Mouse (Mus musculus) neural tube, embryonic 14.5 days (tissue): ENCODE measurements around the gene Acin1. TPM values are rescaled to one million over a fixed set of nuclear protein-coding genes. Genes with fewer than 3 reads are reported as not detected.

Experiments
- ATAC-seq: fragments of 200-750 bp; cut with Nextera tagmentation; 2 replicates; pipeline ENCODE4 v1.8.0; 2017; ENCODE audit warnings: low read depth, mild to moderate bottlenecking, moderate TSS enrichment, moderate library complexity
- H3K27ac ChIP-seq: fragments of 300-500 bp; sonication (generic); 2 replicates; pipeline ENCODE4 v1.5.1; 2014; ENCODE audit warnings: low read depth, mild to moderate bottlenecking, control low read depth, low read length, moderate library complexity, mixed read lengths
- H3K27me3 ChIP-seq: fragments of 300-500 bp; sonication (generic); 2 replicates; pipeline ENCODE4 v1.6.1; 2014; ENCODE audit warnings: low read length; ENCODE audit not compliant: control insufficient read depth, insufficient read depth
- H3K36me3 ChIP-seq: fragments of 300-500 bp; sonication (generic); 2 replicates; pipeline ENCODE4 v1.6.1; 2014; ENCODE audit warnings: low read length, mixed read lengths; ENCODE audit not compliant: control insufficient read depth, insufficient read depth
- H3K4me1 ChIP-seq: fragments of 300-500 bp; sonication (generic); 2 replicates; pipeline ENCODE4 v1.6.1; 2014; ENCODE audit warnings: low read length; ENCODE audit not compliant: control insufficient read depth, insufficient read depth
- H3K4me2 ChIP-seq: fragments of 300-500 bp; sonication (generic); 2 replicates; pipeline ENCODE4 v1.6.1; 2014; ENCODE audit warnings: mild to moderate bottlenecking, low read depth, low read length, control low read depth
- H3K4me3 ChIP-seq: fragments of 300-500 bp; sonication (generic); 2 replicates; pipeline ENCODE4 v1.5.1; 2014; ENCODE audit warnings: low read depth, low read length, control low read depth, mixed read lengths
- H3K9ac ChIP-seq: fragments of 300-500 bp; sonication (generic); replicated peaks from 2 replicates; pipeline ENCODE4 v1.6.1; 2014; ENCODE audit warnings: low read depth, mild to moderate bottlenecking, control low read depth, low read length, mixed read lengths
- H3K9me3 ChIP-seq: fragments of 300-500 bp; sonication (generic); 2 replicates; pipeline ENCODE4 v1.6.1; 2016; ENCODE audit warnings: low read length; ENCODE audit not compliant: control insufficient read depth
- WGBS: fragments of 180-500 bp; shearing (Covaris S2); extraction: QIAGEN DNeasy Blood & Tissue Kit; methylation state at CpG from one replicate; pipeline ENCODE4 v1.1.7; 2014; 5-methylcytosine and 5-hydroxymethylcytosine counted together
- polyA plus RNA-seq: library from polyadenylated mRNA; unstranded; fragments of >200 nt; fragmentation: Nextera tagmentation; extraction: Ambion mirVana; gene quantifications from 2 replicates; pipeline ENCODE4 v1.2.1, GENCODE M21; 2014

Acin1 gene
- polyA plus RNA-seq, 1 experiment from 2014 or later: 118 TPM

GRCm38 (mm10) chr14:54685471-54685870, 1.3 kb downstream of the Acin1 start:
- Histone ChIP-seq H3K27me3 (no peaks in the 10 kb centered on the region), H3K36me3 (peaks cover 11% of the 10 kb centered on the region), H3K4me2 (peak overlapping the region; percentile 89), H3K4me3 (peak overlapping the region; percentile 84), H3K27ac (no peak overlapping the region), H3K9me3 (no peaks in the 10 kb centered on the region), H3K4me1 (peaks cover 22% of the 10 kb centered on the region), H3K9ac (peak overlapping the region; percentile 84)
- WGBS: 13% methylated on average over 8 of the region's 8 CpGs
- ATAC-seq: no peak

GRCm38 (mm10) chr14:54682396-54682795, 4.3 kb downstream of the Acin1 start:
- no peak overlapping the region for H3K4me3 ChIP-seq
- no peak for ATAC-seq
- peaks cover 13% of the 10 kb centered on the region for H3K4me1 ChIP-seq
- H3K27me3 ChIP-seq: no peaks in the 10 kb centered on the region
- no peaks in the 10 kb centered on the region for H3K9me3 ChIP-seq
- peaks cover 20% of the 10 kb centered on the region; the same call in 1 of the 2 replicates for H3K36me3 ChIP-seq
- WGBS: 89% methylated on average over 3 of the region's 3 CpGs
- no peak overlapping the region for H3K27ac ChIP-seq
- no peak overlapping the region for H3K9ac ChIP-seq
- H3K4me2 ChIP-seq: no peak overlapping the region

GRCm38 (mm10) chr14:54678657-54679304, 8.0 kb downstream of the Acin1 start:
- no peaks in the 10 kb centered on the region for H3K27me3 ChIP-seq
- H3K9me3 ChIP-seq: no peaks in the 10 kb centered on the region
- 84% methylated on average over 16 of the region's 16 CpGs for WGBS
- H3K4me2 ChIP-seq: no peak overlapping the region
- no peak overlapping the region for H3K9ac ChIP-seq
- ATAC-seq: no peak
- no peaks in the 10 kb centered on the region for H3K4me1 ChIP-seq
- H3K36me3 ChIP-seq: peaks cover 42% of the 10 kb centered on the region
- H3K4me3 ChIP-seq: no peak overlapping the region
- no peak overlapping the region for H3K27ac ChIP-seq

GRCm38 (mm10) chr14:54676290-54676689, 10.4 kb downstream of the Acin1 start:
- peaks cover 39% of the 10 kb centered on the region for H3K36me3 ChIP-seq
- H3K27ac ChIP-seq: no peak overlapping the region
- no peak overlapping the region for H3K4me2 ChIP-seq
- WGBS: 90% methylated on average over 5 of the region's 5 CpGs
- H3K4me1 ChIP-seq: no peaks in the 10 kb centered on the region
- no peak for ATAC-seq
- H3K9me3 ChIP-seq: no peaks in the 10 kb centered on the region
- H3K4me3 ChIP-seq: no peak overlapping the region
- H3K9ac ChIP-seq: no peak overlapping the region
- no peaks in the 10 kb centered on the region for H3K27me3 ChIP-seq

GRCm38 (mm10) chr14:54674317-54674716, 12.4 kb downstream of the Acin1 start:
- Histone ChIP-seq H3K9ac (no peak overlapping the region), H3K4me1 (no peaks in the 10 kb centered on the region), H3K4me3 (no peak overlapping the region), H3K36me3 (peaks cover 39% of the 10 kb centered on the region), H3K27ac (no peak overlapping the region), H3K9me3 (no peaks in the 10 kb centered on the region), H3K4me2 (no peak overlapping the region), H3K27me3 (no peaks in the 10 kb centered on the region)
- 78% methylated on average over 2 of the region's 2 CpGs for WGBS
- no peak for ATAC-seq

GRCm38 (mm10) chr14:54669381-54669780, 17.4 kb downstream of the Acin1 start:
- Histone ChIP-seq H3K9ac (no peak overlapping the region), H3K4me3 (no peak overlapping the region), H3K4me2 (no peak overlapping the region), H3K9me3 (no peaks in the 10 kb centered on the region), H3K4me1 (no peaks in the 10 kb centered on the region), H3K27me3 (no peaks in the 10 kb centered on the region), H3K36me3 (peaks cover 37% of the 10 kb centered on the region), H3K27ac (no peak overlapping the region)
- 83% methylated on average over 4 of the region's 4 CpGs for WGBS
- ATAC-seq: no peak

- no peak overlapping the region for H3K4me2 ChIP-seq
- 94% methylated on average over 10 of the region's 10 CpGs for WGBS
- H3K27me3 ChIP-seq: no peaks in the 10 kb centered on the region
- no peak overlapping the region for H3K4me3 ChIP-seq
- no peak for ATAC-seq
- peaks cover 73% of the 10 kb centered on the region for H3K36me3 ChIP-seq
- no peaks in the 10 kb centered on the region for H3K9me3 ChIP-seq
- H3K9ac ChIP-seq: no peak overlapping the region
- H3K4me1 ChIP-seq: no peaks in the 10 kb centered on the region
- H3K27ac ChIP-seq: no peak overlapping the region
These were observed 22.1 kb downstream of the Acin1 start for GRCm38 (mm10) chr14:54664477-54665222.

- Histone ChIP-seq H3K27me3 (no peaks in the 10 kb centered on the region), H3K9ac (no peak overlapping the region), H3K4me2 (no peak overlapping the region), H3K4me3 (no peak overlapping the region), H3K4me1 (no peaks in the 10 kb centered on the region), H3K27ac (no peak overlapping the region), H3K9me3 (no peaks in the 10 kb centered on the region), H3K36me3 (peaks cover 67% of the 10 kb centered on the region)
- 97% methylated on average over 2 of the region's 2 CpGs for WGBS
- no peak for ATAC-seq
These were observed 26.7 kb downstream of the Acin1 start for GRCm38 (mm10) chr14:54660009-54660408.

GRCm38 (mm10) chr14:54653496-54653895, 33.2 kb downstream of the Acin1 start:
- Histone ChIP-seq H3K4me1 (peaks cover 23% of the 10 kb centered on the region), H3K9me3 (no peaks in the 10 kb centered on the region), H3K36me3 (peaks cover 39% of the 10 kb centered on the region), H3K9ac (peak overlapping the region; percentile 78), H3K27me3 (no peaks in the 10 kb centered on the region), H3K4me3 (peak overlapping the region; percentile 63), H3K27ac (peak overlapping the region; percentile 79), H3K4me2 (peak overlapping the region; percentile 85)
- ATAC-seq: peak; percentile 89
- WGBS: under 1% methylated on average over 12 of the region's 12 CpGs
